Mouse (Mus musculus) R1 (cell line): ENCODE data around the gene Rinl.

Experiments used
- DNase-seq: peaks from one replicate; pipeline ENCODE4 v3.0.0-alpha.2; 2018; ENCODE audit warnings: low read depth, low spot score

Rinl gene

GRCm38 (mm10) chr7:28788307-28789195 lies at the start of gene Rinl:
TSS of gene Rinl (plus strand) at chr7:28788969.
- no peak for DNase-seq

- peak; percentile 46 for DNase-seq
Observed at GRCm38 (mm10) chr7:28739829-28740228, 48.9 kb upstream of the Rinl start.

- DNase-seq = peak; percentile 41
Observed at GRCm38 (mm10) chr7:28740949-28741348, 47.8 kb upstream of the Rinl start.

DNA sequence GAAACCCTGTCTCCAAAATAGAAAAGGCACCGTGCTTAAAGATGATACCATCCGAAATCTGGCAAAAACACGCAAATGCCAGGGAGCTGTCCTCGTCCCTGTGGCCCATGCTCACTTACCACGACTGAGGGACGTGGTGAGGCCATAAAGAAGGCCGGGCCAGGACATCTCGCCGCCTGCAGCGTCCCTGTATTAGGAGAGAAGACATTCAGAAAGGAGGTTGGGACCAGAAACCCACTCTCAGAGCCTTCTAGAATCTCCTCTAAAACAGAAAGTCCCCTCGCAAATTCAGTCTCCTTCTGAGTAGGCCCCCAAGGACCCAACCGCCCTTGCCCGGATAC lies 47.4 kb upstream of the Rinl start:
- DNase-seq = no peak

- DNase-seq = peak; percentile 100
Observed at GRCm38 (mm10) chr7:28741709-28742438, 46.9 kb upstream of the Rinl start, which contains the start of the genes Mrps12 and Sars2. TSS of gene Mrps12 (minus strand) at chr7:28741820. TSS of gene Sars2 (plus strand) at chr7:28741992.

DNA sequence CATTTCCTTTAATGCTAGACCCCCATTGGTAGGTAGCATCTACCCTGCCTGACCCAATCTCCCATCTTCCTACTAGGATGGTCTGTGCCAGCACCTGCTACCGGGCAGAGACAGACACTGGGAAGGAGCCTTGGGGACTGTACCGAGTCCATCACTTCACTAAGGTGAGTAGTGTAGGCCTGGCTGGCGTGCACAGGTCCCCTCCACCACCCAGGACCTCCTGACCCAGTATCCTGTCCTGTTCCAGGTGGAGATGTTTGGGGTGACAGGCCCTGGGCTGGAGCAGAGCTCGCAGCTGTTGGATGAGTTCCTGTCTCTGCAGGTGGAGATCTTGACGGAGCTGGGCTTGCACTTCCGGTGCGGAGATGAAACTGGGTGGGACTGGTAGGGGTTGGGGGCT lies 38.8 kb upstream of the Rinl start:
- DNase-seq = no peak

GRCm38 (mm10) chr7:28756079-28756478 lies 32.7 kb upstream of the Rinl start, which contains the start of gene Ccer2:
TSS of gene Ccer2 (plus strand) at chr7:28756174.
- DNase-seq = peak; percentile 61

- no peak for DNase-seq
Observed at GRCm38 (mm10) chr7:28758623-28759022, 30.1 kb upstream of the Rinl start.

DNA sequence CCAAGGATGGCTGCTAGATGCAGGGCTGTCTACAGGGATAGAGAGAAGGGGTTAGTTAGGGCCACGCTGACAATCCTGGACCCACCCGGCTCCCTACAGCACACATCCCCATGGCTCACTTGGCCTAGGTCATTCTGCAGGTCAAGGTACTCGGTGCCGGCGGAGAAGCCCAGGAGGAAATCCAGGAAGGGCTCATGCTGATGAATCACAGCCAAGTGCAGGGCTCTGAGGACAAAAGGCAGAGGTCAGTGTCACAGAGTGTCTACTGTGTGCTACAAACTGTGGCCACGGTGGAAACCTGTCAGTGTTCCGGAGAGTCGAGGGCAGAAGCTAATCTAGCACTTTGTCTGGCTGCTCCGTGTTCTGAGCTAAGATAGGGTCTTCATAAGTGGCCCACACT lies 26.9 kb upstream of the Rinl start:
- DNase-seq = no peak

DNA sequence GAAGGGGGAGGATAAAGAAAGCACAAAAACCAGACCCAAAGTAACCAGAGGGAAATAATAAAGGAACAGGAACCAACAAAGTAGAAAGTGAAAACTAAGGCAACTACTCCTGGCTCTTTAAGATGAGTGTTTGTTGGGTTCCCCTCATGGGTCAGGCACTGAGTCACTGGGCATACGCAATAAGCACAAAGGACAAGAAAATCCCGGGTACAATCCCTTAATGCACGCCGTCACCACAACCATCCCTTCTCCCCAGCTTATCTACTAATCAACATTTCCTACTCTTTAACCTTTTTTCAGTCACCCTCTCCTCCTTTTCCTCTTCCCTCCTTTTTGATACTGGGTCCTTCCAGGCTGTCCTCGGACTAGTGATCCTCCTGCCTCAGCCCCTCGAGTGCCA lies 23.6 kb upstream of the Rinl start:
- no peak for DNase-seq

DNA sequence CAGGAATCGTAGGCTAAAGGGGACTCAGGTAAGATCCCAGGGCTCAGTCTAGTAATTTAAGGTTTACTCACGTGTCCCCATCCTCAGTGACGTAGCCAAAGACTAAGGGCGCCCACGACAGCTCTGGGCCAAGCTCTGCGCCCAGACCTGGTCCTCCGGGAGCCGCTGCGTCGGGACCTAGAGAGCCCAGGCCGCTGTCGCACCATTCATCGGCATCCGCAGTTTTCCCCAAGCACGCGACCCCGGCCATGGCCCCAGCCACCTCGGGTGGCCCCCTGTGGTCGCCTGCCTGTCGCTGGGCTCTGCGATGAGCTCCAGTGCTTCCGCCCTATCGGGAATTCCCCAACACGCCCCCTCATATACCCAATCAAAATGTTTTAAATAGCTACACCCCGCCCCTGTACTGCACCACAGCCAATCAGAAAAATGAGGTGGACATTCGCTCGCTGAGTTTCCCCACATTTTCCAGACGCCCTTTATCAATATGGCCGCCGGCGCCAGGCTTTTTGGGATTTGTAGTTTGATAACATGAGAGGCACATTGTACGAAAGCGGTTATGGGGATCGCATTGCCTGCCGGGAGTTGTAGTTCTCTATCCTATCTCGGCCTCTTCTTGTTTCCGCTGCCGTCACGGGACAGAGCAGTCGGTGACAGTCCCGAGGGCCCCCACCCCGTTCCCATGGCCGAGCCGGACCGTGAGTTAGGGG lies 22.4 kb upstream of the Rinl start, which contains the start of gene Sirt2:
Sirt2 (plus strand) TSS at position 563 of the 707 bp plus-strand sequence.
- DNase-seq = peak; percentile 100

DNA sequence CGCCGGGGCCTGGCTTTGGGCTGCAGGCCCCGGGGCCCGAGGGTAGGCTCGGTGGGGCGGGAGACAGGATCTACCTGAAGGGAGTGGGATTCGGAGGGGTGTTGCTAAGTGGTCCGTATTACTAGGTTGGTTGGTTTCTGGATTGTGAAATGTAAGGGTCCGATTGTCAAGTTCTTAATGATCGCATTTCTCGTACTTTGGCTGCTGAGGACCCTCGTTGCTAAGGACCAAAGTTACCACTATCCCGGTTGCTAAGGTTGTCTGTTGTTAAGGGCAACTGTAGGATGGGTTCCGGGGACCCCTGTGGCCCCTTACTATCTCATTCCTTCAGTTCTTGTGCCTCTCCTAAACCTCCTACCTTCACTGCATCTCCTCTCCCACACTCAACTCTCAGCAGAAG lies 21.9 kb upstream of the Rinl start:
- DNase-seq = peak; percentile 47

- no peak for DNase-seq
Observed at GRCm38 (mm10) chr7:28767462-28767965, 21.3 kb upstream of the Rinl start, which contains the start of gene Nfkbib. TSS of gene Nfkbib (minus strand) at chr7:28767512.

DNA sequence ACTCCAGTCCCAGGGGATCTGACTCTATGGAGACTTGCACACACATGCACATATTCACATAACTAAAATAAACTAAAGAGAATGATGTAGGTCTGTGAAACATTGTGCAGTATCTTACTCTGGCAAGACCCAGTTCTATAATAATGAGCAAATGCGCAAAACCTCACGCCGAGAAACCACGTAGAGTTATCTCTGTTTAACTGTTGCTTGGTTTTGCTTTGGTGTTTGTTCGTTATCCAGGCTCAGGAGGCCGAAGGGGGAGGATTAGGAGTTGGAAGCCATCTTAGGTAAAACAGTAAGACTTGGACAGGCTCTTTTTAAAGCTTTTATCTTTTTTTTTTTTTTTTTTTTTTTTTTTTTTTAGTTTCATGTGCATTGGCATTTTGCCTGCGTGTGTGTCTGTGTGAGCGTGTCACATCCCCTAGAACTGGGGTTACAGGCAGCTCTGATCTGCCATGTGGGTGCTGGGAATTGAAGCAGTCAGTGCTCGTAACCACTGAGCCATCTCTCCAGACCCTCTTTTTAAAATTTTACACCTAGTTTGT lies 19.3 kb upstream of the Rinl start:
- DNase-seq = no peak

GRCm38 (mm10) chr7:28770309-28770708 lies 18.5 kb upstream of the Rinl start:
- no peak for DNase-seq

DNA sequence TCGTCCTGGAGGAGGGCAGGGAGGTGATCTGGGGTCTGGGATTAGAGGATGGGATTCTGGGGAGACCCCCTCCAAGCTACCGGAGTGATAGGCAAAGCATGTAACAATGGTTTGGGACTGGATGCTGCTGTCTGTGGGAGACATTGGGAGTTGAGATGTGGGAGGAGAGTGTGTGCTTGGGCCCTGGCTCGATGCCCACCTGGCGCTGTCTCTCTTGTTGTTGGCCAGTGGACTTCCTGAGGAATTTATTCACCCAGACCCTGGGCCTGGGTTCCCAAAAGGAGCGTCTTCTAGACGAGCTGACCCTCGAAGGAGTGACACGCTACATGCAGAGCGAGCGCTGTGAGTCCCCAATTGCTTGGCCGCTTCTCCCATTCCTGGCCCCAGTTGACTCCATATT lies 16.9 kb upstream of the Rinl start:
- no peak for DNase-seq

GRCm38 (mm10) chr7:28773163-28773562 lies 15.6 kb upstream of the Rinl start:
- DNase-seq = no peak

DNA sequence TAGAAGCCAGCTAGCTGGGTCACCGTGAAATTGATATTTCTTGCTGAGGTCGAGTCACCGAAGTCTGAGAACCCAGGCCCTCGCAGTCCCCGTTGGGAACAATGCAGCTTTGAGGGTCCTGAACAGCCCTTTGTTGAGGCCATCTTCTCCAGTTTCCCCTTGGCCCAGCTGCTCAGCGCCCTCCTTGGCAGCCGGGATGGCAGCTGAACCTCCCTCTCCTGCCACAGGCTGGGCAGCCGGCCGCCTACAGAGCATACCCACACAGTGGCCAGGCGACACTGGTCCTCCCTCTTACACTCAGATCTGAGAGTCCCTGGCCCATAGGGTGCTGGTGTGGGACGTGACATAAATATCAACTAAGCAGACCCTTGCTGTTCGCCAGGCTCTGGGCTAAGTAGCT lies 14.6 kb upstream of the Rinl start:
- no peak for DNase-seq

- no peak for DNase-seq
Observed at GRCm38 (mm10) chr7:28775129-28775528, 13.6 kb upstream of the Rinl start.

DNA sequence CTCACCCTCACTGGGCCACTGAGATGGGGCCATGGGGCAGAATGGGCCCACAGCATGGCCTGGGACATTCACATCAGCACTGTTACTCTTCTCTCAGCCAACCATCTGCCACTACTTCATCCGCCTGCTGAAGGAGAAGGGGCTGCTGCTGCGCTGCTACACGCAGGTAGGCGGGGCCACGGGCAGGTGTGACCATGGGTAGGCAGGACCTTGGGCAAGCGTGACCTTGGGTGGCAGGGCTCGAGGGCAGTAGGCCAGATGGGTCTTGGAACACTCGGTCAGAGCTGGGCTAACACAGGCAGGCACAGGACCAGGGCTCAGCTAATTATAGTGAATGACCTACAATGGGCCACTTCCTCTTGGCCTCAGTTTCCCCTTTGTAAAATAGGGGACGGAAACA lies 9.9 kb upstream of the Rinl start:
- DNase-seq = no peak

DNA sequence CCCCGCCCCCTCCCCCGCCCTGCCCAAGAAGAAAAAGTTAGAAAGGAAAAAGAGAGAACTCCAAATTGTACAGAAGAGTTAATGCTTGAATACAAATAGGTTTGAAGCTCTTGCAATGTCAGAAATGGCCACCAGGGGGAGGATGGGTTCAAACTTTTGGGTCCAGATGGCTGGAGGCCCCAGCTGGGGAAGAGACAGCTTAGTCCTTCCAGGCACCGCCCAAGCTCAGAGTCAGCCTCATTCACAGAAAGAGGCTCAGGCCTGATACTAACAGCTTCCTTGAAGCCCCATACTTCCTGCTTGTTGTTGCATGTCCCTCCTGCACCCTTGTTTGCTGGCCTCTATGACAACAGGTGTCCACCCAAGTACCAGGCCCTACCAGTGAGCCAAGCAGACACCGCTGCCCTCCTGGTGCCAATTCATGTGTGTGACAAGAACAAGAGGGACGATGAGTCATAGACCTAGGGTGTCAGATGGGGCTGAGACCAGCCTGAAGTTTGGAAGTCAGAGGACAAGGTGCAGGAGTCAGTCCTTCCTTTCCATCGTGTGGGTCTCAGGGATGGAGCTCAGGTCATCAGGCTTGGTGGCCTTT lies 8.6 kb upstream of the Rinl start:
- DNase-seq = peak; percentile 92
